21 mouse cellular contexts compared by ENCODE assay signal in the genomic region with DNA sequence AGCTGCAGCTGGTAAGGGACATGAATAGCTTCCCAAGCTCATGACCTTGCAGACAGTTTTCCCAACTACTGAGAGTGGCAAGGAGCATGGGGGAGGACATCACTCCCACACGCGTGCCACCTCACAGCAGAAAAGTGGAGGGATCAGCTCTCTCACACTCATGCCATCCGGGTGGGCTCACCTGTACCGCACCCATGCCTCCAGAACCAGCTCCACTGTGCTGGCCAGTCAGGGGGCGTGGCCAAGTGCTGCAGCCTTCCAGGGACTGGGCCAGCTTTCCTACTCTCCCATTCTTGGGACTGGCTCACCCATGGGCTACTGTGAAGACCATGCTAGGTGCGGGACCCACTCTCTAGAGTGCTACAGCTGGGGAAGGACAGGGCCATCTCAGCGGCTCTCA.
DNase-seq lines count a peak whose midpoint lies in the region; ATAC-seq and TF ChIP-seq lines count a peak whose summit lies in the region.
"Had no signal": no experiment of that assay in that cellular context is flagged by ENCODE, and none has a peak within 500 bp of the region (broad histone marks: within the 10 kb centered on the region; RNA-seq: fewer than 3 reads in every experiment).

No protein-coding gene starts in this region.

- no peak overlapping the region for H3K4me2 ChIP-seq in kidney, embryonic 15.5 days
- no peak overlapping the region for H3K4me2 ChIP-seq in midbrain, embryonic 13.5 days (replicated peaks)
- H3K4me2 ChIP-seq in hindbrain, postnatal 0 days (ENCODE audit: low read depth, low read length) = no peak overlapping the region
- H3K4me2 ChIP-seq: forebrain, embryonic 12.5 days; intestine, embryonic 15.5 days; liver, embryonic 12.5 days; midbrain, embryonic 12.5 days had no signal

- no peaks in the 10 kb centered on the region for H3K36me3 ChIP-seq in heart, embryonic 10.5 days
- H3K36me3 ChIP-seq in kidney, embryonic 15.5 days = no peaks in the 10 kb centered on the region
- no peaks in the 10 kb centered on the region for H3K36me3 ChIP-seq in midbrain, embryonic 13.5 days
- no peaks in the 10 kb centered on the region for H3K36me3 ChIP-seq in midbrain, embryonic 10.5 days
- H3K36me3 ChIP-seq in hindbrain, postnatal 0 days (ENCODE audit: insufficient read depth, low read length) = no peaks in the 10 kb centered on the region
- H3K36me3 ChIP-seq: forebrain, embryonic 12.5 days; G1E; intestine, embryonic 15.5 days; liver, embryonic 12.5 days; midbrain, embryonic 12.5 days had no signal

- H3K4me3 ChIP-seq in heart, embryonic 10.5 days = no peak overlapping the region
- no peak overlapping the region for H3K4me3 ChIP-seq in kidney, embryonic 15.5 days (replicated peaks)
- H3K4me3 ChIP-seq in midbrain, embryonic 13.5 days (replicated peaks) = no peak overlapping the region
- H3K4me3 ChIP-seq in midbrain, embryonic 10.5 days = no peak overlapping the region
- H3K4me3 ChIP-seq in hindbrain, postnatal 0 days (ENCODE audit: low read length) = no peak overlapping the region
- H3K4me3 ChIP-seq: forebrain, embryonic 12.5 days; intestine, embryonic 15.5 days; liver, embryonic 12.5 days; midbrain, embryonic 12.5 days had no signal

- H3K27ac ChIP-seq in heart, embryonic 10.5 days = 0 out of 2 replicates have a peak overlapping the region, but pooled peaks have one; percentile 23
- no peak overlapping the region for H3K27ac ChIP-seq in kidney, embryonic 15.5 days
- no peak overlapping the region for H3K27ac ChIP-seq in midbrain, embryonic 13.5 days
- no peak overlapping the region; the same call in 1 of the 2 replicates for H3K27ac ChIP-seq in midbrain, embryonic 10.5 days (replicated peaks)
- H3K27ac ChIP-seq in hindbrain, postnatal 0 days = no peak overlapping the region
- H3K27ac ChIP-seq: forebrain, embryonic 12.5 days; intestine, embryonic 15.5 days; midbrain, embryonic 12.5 days had no signal

- no peaks in the 10 kb centered on the region for H3K27me3 ChIP-seq in heart, embryonic 10.5 days (ENCODE audit: insufficient read depth, poor library complexity, severe bottlenecking)
- H3K27me3 ChIP-seq in kidney, embryonic 15.5 days = no peaks in the 10 kb centered on the region
- no peaks in the 10 kb centered on the region for H3K27me3 ChIP-seq in midbrain, embryonic 13.5 days
- no peaks in the 10 kb centered on the region for H3K27me3 ChIP-seq in midbrain, embryonic 10.5 days (ENCODE audit: low read depth, poor library complexity, severe bottlenecking)
- no peaks in the 10 kb centered on the region for H3K27me3 ChIP-seq in hindbrain, postnatal 0 days (ENCODE audit: insufficient read depth, low read length)
- H3K27me3 ChIP-seq: forebrain, embryonic 12.5 days; intestine, embryonic 15.5 days; liver, embryonic 12.5 days; midbrain, embryonic 12.5 days had no signal

- peaks cover 37% of the 10 kb centered on the region for H3K4me1 ChIP-seq in heart, embryonic 10.5 days
- 0 out of 2 replicates have a peak, but pooled peaks cover 7% of the 10 kb centered on the region for H3K4me1 ChIP-seq in kidney, embryonic 15.5 days
- H3K4me1 ChIP-seq in midbrain, embryonic 13.5 days (replicated peaks) = no peaks in the 10 kb centered on the region
- 0 out of 2 replicates have a peak, but pooled peaks cover 6% of the 10 kb centered on the region for H3K4me1 ChIP-seq in midbrain, embryonic 10.5 days
- H3K4me1 ChIP-seq in hindbrain, postnatal 0 days (ENCODE audit: insufficient read depth, low read length) = no peaks in the 10 kb centered on the region
- H3K4me1 ChIP-seq: forebrain, embryonic 12.5 days; intestine, embryonic 15.5 days; midbrain, embryonic 12.5 days had no signal

- TF ChIP-seq CTCF in hindbrain, postnatal 0 days (IDR thresholded peaks at IDR 0.05; ENCODE audit: low read depth) = no peak

- 0 out of 2 replicates have a peak, but pooled peaks have one; percentile 44 for ATAC-seq in kidney, embryonic 15.5 days (replicated peaks; ENCODE audit: low FRiP score)
- ATAC-seq in midbrain, embryonic 13.5 days = 0 out of 2 replicates have a peak, but pooled peaks have one; percentile 48
- ATAC-seq in hindbrain, postnatal 0 days = 0 out of 2 replicates have a peak, but pooled peaks have one; percentile 24
- no peak for ATAC-seq in frontal cortex, adult (ENCODE audit: low TSS enrichment)

- no peak overlapping the region for H3K9ac ChIP-seq in kidney, embryonic 15.5 days
- H3K9ac ChIP-seq in midbrain, embryonic 13.5 days (replicated peaks) = no peak overlapping the region
- no peak overlapping the region for H3K9ac ChIP-seq in hindbrain, postnatal 0 days (replicated peaks; ENCODE audit: low read length)
- H3K9ac ChIP-seq: forebrain, embryonic 12.5 days; intestine, embryonic 15.5 days; liver, embryonic 12.5 days; midbrain, embryonic 12.5 days had no signal

- 84% methylated on average over 7 of the region's 7 CpGs for WGBS in heart, embryonic 10.5 days
- WGBS in kidney, embryonic 15.5 days = 84% methylated on average over 7 of the region's 7 CpGs
- WGBS in midbrain, embryonic 13.5 days = 93% methylated on average over 7 of the region's 7 CpGs
- WGBS in midbrain, embryonic 10.5 days = 89% methylated on average over 7 of the region's 7 CpGs
- 92% methylated on average over 7 of the region's 7 CpGs for WGBS in hindbrain, postnatal 0 days

- DNase-seq in heart, embryonic 10.5 days (ENCODE audit: low spot score) = no peak
- DNase-seq in heart, adult 11 months = no peak
- no peak for DNase-seq in kidney, adult 18-20 months
- DNase-seq in midbrain, embryonic 10.5 days (ENCODE audit: low spot score) = no peak
- DNase-seq in hindbrain, postnatal 0 days (ENCODE audit: low spot score) = no peak
- DNase-seq: adrenal gland, postnatal 14 days; cerebellum, adult 11 months; cerebellum, postnatal 10 days; gastrocnemius, postnatal 36 days; lung, adult 2 months; lung, postnatal 4 days; retina, postnatal 1 day; thymus, postnatal 25 days had no signal

- no peaks in the 10 kb centered on the region for H3K9me3 ChIP-seq in heart, embryonic 10.5 days
- no peaks in the 10 kb centered on the region for H3K9me3 ChIP-seq in kidney, embryonic 15.5 days (replicated peaks)
- peaks cover 4% of the 10 kb centered on the region; the same call in 1 of the 2 replicates for H3K9me3 ChIP-seq in midbrain, embryonic 13.5 days
- H3K9me3 ChIP-seq in midbrain, embryonic 10.5 days (replicated peaks) = peaks cover 6% of the 10 kb centered on the region; the same call in 1 of the 2 replicates
- no peaks in the 10 kb centered on the region for H3K9me3 ChIP-seq in hindbrain, postnatal 0 days (ENCODE audit: low read length)
- H3K9me3 ChIP-seq: G1E; intestine, embryonic 15.5 days; liver, embryonic 12.5 days had no signal
